Comparison of ENCODE assay signal across 20 mouse cellular contexts in genomic region chr4:57575686-57576085, GRCm38 (mm10). TPM values are rescaled to one million over a fixed set of nuclear protein-coding genes. Genes with fewer than 3 reads are reported as not detected.
"Had no signal": no experiment of that assay in that cellular context is flagged by ENCODE, and none has a peak within 500 bp of the region (broad histone marks: within the 10 kb centered on the region; RNA-seq: fewer than 3 reads in every experiment).

No protein-coding gene starts in this region.

- H3K27ac ChIP-seq: left cerebral cortex, adult 2 months; limb, embryonic 10.5 days; liver, embryonic 15.5 days; macrophage; midbrain, embryonic 15.5 days; neural tube, embryonic 12.5 days; stomach, embryonic 15.5 days had no signal

- H3K9me3 ChIP-seq: limb, embryonic 10.5 days; liver, embryonic 15.5 days; midbrain, embryonic 15.5 days; neural tube, embryonic 12.5 days; stomach, embryonic 15.5 days had no signal

- DNase-seq: kidney, postnatal 25 days; lung, adult 2 months; lung, postnatal 14 days; retina, postnatal 1 day; right cerebral cortex, postnatal 4 days; spleen, adult 18-20 months; thymus, adult 2 months; thymus, postnatal 25 days had no signal

- H3K27me3 ChIP-seq: liver, embryonic 15.5 days; midbrain, embryonic 15.5 days; neural tube, embryonic 12.5 days; stomach, embryonic 15.5 days had no signal

- H3K9ac ChIP-seq: liver, embryonic 15.5 days; midbrain, embryonic 15.5 days; neural tube, embryonic 12.5 days; stomach, embryonic 15.5 days had no signal

- H3K4me1 ChIP-seq: liver, embryonic 15.5 days; megakaryocyte, embryonic 14.5 days; midbrain, embryonic 15.5 days; neural tube, embryonic 12.5 days; stomach, embryonic 15.5 days had no signal

- H3K4me3 ChIP-seq: left cerebral cortex, adult 2 months; limb, embryonic 10.5 days; liver, embryonic 15.5 days; megakaryocyte, embryonic 14.5 days; midbrain, embryonic 15.5 days; neural tube, embryonic 12.5 days; stomach, embryonic 15.5 days had no signal

- H3K36me3 ChIP-seq: limb, embryonic 10.5 days; liver, embryonic 15.5 days; midbrain, embryonic 15.5 days; neural tube, embryonic 12.5 days; stomach, embryonic 15.5 days had no signal

- H3K4me2 ChIP-seq: liver, embryonic 11.5 days; liver, embryonic 15.5 days; midbrain, embryonic 11.5 days; midbrain, embryonic 15.5 days; neural tube, embryonic 12.5 days; stomach, embryonic 15.5 days had no signal

RNA-seq across cellular contexts. Expression of gene Pakap, which starts 7.7 kb away (rescaled TPM):
- total RNA-seq: monocyte, adult 5-6 weeks; neutrophil, adult 5-6 weeks had no signal
- polyA plus RNA-seq: macrophage had no signal
